Mouse (Mus musculus): ENCODE measurements around the gene Akr1c14. TPM values are rescaled to one million over a fixed set of nuclear protein-coding genes. Genes with fewer than 3 reads are reported as not detected.
"Not testable (repeated sequence)": the region's sequence is repeated elsewhere in the genome, so short reads cannot be mapped to it uniquely, and the experiment has no call there.

Akr1c14 gene
- polyA plus RNA-seq, 1 experiment from 2014 or later = 0.65 TPM

- Histone ChIP-seq H3K9me3 (ENCODE audit: control insufficient read depth, low read length) (no peaks in the 10 kb centered on the region), H3K27ac (ENCODE audit: low read depth, low read length) (no peak overlapping the region), H3K4me1 (ENCODE audit: control insufficient read depth, insufficient read depth, low read length) (no peaks in the 10 kb centered on the region), H3K27me3 (ENCODE audit: control insufficient read depth, insufficient read depth, low read length) (no peaks in the 10 kb centered on the region), H3K4me3 (ENCODE audit: low read depth, low read length) (no peak overlapping the region), H3K9ac (ENCODE audit: low read length) (no peak overlapping the region), H3K4me2 (ENCODE audit: low read depth) (no peak overlapping the region), H3K36me3 (ENCODE audit: control insufficient read depth, insufficient read depth, low read length) (no peaks in the 10 kb centered on the region)
- ATAC-seq (ENCODE audit: insufficient read depth, low FRiP score, low TSS enrichment) = no peak
- DNase-seq (ENCODE audit: low spot score) = no peak
These were observed 52.9 kb downstream of the Akr1c14 start for GRCm38 (mm10) chr13:4101691-4102090.

- no peaks in the 10 kb centered on the region for H3K9me3 ChIP-seq (ENCODE audit: control insufficient read depth, low read length)
- H3K4me3 ChIP-seq (ENCODE audit: low read depth, low read length) = no peak overlapping the region
- no peaks in the 10 kb centered on the region for H3K27me3 ChIP-seq (ENCODE audit: control insufficient read depth, insufficient read depth, low read length)
- H3K27ac ChIP-seq (ENCODE audit: low read depth, low read length) = no peak overlapping the region
- no peak overlapping the region for H3K9ac ChIP-seq (ENCODE audit: low read length)
- ATAC-seq (ENCODE audit: insufficient read depth, low FRiP score, low TSS enrichment) = no peak
- no peak overlapping the region for H3K4me2 ChIP-seq (ENCODE audit: low read depth)
- no peaks in the 10 kb centered on the region for H3K36me3 ChIP-seq (ENCODE audit: control insufficient read depth, insufficient read depth, low read length)
- H3K4me1 ChIP-seq (ENCODE audit: control insufficient read depth, insufficient read depth, low read length) = no peaks in the 10 kb centered on the region
- DNase-seq (ENCODE audit: low spot score) = no peak
These were observed 53.9 kb downstream of the Akr1c14 start for GRCm38 (mm10) chr13:4102721-4103120.

- Histone ChIP-seq H3K4me2 (ENCODE audit: low read depth) (no peak overlapping the region), H3K27ac (ENCODE audit: low read depth, low read length) (no peak overlapping the region), H3K9ac (ENCODE audit: low read length) (no peak overlapping the region), H3K9me3 (ENCODE audit: control insufficient read depth, low read length) (no peaks in the 10 kb centered on the region), H3K27me3 (ENCODE audit: control insufficient read depth, insufficient read depth, low read length) (no peaks in the 10 kb centered on the region), H3K36me3 (ENCODE audit: control insufficient read depth, insufficient read depth, low read length) (no peaks in the 10 kb centered on the region), H3K4me3 (ENCODE audit: low read depth, low read length) (no peak overlapping the region), H3K4me1 (ENCODE audit: control insufficient read depth, insufficient read depth, low read length) (no peaks in the 10 kb centered on the region)
- peak; percentile 86 for ATAC-seq (ENCODE audit: insufficient read depth, low FRiP score, low TSS enrichment)
- 28% methylated on average over 6 of the region's 6 CpGs for WGBS
- DNase-seq (ENCODE audit: low spot score) = peak; percentile 71
These were observed 61.7 kb downstream of the Akr1c14 start for GRCm38 (mm10) chr13:4110281-4111188.

- DNase-seq (ENCODE audit: low spot score) (no peak), ATAC-seq (ENCODE audit: insufficient read depth, low FRiP score, low TSS enrichment) (no peak)
- no peaks in the 10 kb centered on the region for H3K36me3 ChIP-seq (ENCODE audit: control insufficient read depth, insufficient read depth, low read length)
- no peaks in the 10 kb centered on the region for H3K27me3 ChIP-seq (ENCODE audit: control insufficient read depth, insufficient read depth, low read length)
- no peak overlapping the region for H3K4me2 ChIP-seq (ENCODE audit: low read depth)
- no peaks in the 10 kb centered on the region for H3K9me3 ChIP-seq (ENCODE audit: control insufficient read depth, low read length)
- H3K27ac ChIP-seq (ENCODE audit: low read depth, low read length) = no peak overlapping the region
- H3K4me1 ChIP-seq (ENCODE audit: control insufficient read depth, insufficient read depth, low read length) = no peaks in the 10 kb centered on the region
- H3K4me3 ChIP-seq (ENCODE audit: low read depth, low read length) = no peak overlapping the region
- 76% methylated on average over 2 of the region's 2 CpGs for WGBS
- no peak overlapping the region for H3K9ac ChIP-seq (ENCODE audit: low read length)
These were observed 70.5 kb downstream of the Akr1c14 start for GRCm38 (mm10) chr13:4119181-4119904.

- Histone ChIP-seq H3K4me1 (ENCODE audit: control insufficient read depth, insufficient read depth, low read length) (no peaks in the 10 kb centered on the region), H3K4me3 (ENCODE audit: low read depth, low read length) (no peak overlapping the region), H3K27me3 (ENCODE audit: control insufficient read depth, insufficient read depth, low read length) (no peaks in the 10 kb centered on the region), H3K9me3 (ENCODE audit: control insufficient read depth, low read length) (no peaks in the 10 kb centered on the region), H3K36me3 (ENCODE audit: control insufficient read depth, insufficient read depth, low read length) (no peaks in the 10 kb centered on the region), H3K27ac (ENCODE audit: low read depth, low read length) (no peak overlapping the region), H3K9ac (ENCODE audit: low read length) (no peak overlapping the region), H3K4me2 (ENCODE audit: low read depth) (no peak overlapping the region)
- no peak for DNase-seq (ENCODE audit: low spot score)
- WGBS = 85% methylated on average over 7 of the region's 7 CpGs
- ATAC-seq (ENCODE audit: insufficient read depth, low FRiP score, low TSS enrichment) = no peak
These were observed 74.3 kb downstream of the Akr1c14 start for GRCm38 (mm10) chr13:4123146-4123545.

- not testable (repeated sequence) for H3K4me3 ChIP-seq (ENCODE audit: low read depth, low read length); H3K4me1 ChIP-seq (ENCODE audit: control insufficient read depth, insufficient read depth, low read length); H3K36me3 ChIP-seq (ENCODE audit: control insufficient read depth, insufficient read depth, low read length); H3K4me2 ChIP-seq (ENCODE audit: low read depth); H3K27me3 ChIP-seq (ENCODE audit: control insufficient read depth, insufficient read depth, low read length); ATAC-seq (ENCODE audit: insufficient read depth, low FRiP score, low TSS enrichment); H3K9me3 ChIP-seq (ENCODE audit: control insufficient read depth, low read length); H3K9ac ChIP-seq (ENCODE audit: low read length); DNase-seq (ENCODE audit: low spot score); H3K27ac ChIP-seq (ENCODE audit: low read depth, low read length)
- WGBS = 94% methylated on average over 6 of the region's 6 CpGs
These were observed 75.7 kb downstream of the Akr1c14 start for GRCm38 (mm10) chr13:4124471-4124870.

- ATAC-seq (ENCODE audit: insufficient read depth, low FRiP score, low TSS enrichment); H3K27me3 ChIP-seq (ENCODE audit: control insufficient read depth, insufficient read depth, low read length); DNase-seq (ENCODE audit: low spot score); H3K36me3 ChIP-seq (ENCODE audit: control insufficient read depth, insufficient read depth, low read length); H3K27ac ChIP-seq (ENCODE audit: low read depth, low read length); H3K4me3 ChIP-seq (ENCODE audit: low read depth, low read length); H3K4me2 ChIP-seq (ENCODE audit: low read depth); H3K4me1 ChIP-seq (ENCODE audit: control insufficient read depth, insufficient read depth, low read length); H3K9me3 ChIP-seq (ENCODE audit: control insufficient read depth, low read length); H3K9ac ChIP-seq (ENCODE audit: low read length): not testable (repeated sequence)
- WGBS = 76% methylated on average over 1 of the region's 1 CpGs
These were observed 77.0 kb downstream of the Akr1c14 start for GRCm38 (mm10) chr13:4125846-4126245.

- Histone ChIP-seq H3K4me3 (ENCODE audit: low read depth, low read length) (no peak overlapping the region), H3K27me3 (ENCODE audit: control insufficient read depth, insufficient read depth, low read length) (no peaks in the 10 kb centered on the region), H3K4me1 (ENCODE audit: control insufficient read depth, insufficient read depth, low read length) (no peaks in the 10 kb centered on the region), H3K36me3 (ENCODE audit: control insufficient read depth, insufficient read depth, low read length) (no peaks in the 10 kb centered on the region), H3K4me2 (ENCODE audit: low read depth) (no peak overlapping the region), H3K9ac (ENCODE audit: low read length) (no peak overlapping the region), H3K27ac (ENCODE audit: low read depth, low read length) (no peak overlapping the region), H3K9me3 (ENCODE audit: control insufficient read depth, low read length) (no peaks in the 10 kb centered on the region)
- DNase-seq (ENCODE audit: low spot score) (peak; percentile 10), ATAC-seq (ENCODE audit: insufficient read depth, low FRiP score, low TSS enrichment) (peak; percentile 45; the same call in 1 of the 2 replicates)
- 47% methylated on average over 5 of the region's 5 CpGs for WGBS
These were observed 80.3 kb downstream of the Akr1c14 start for GRCm38 (mm10) chr13:4129100-4129499.

- Histone ChIP-seq H3K4me1 (ENCODE audit: control insufficient read depth, insufficient read depth, low read length) (no peaks in the 10 kb centered on the region), H3K27me3 (ENCODE audit: control insufficient read depth, insufficient read depth, low read length) (no peaks in the 10 kb centered on the region), H3K9ac (ENCODE audit: low read length) (no peak overlapping the region), H3K9me3 (ENCODE audit: control insufficient read depth, low read length) (no peaks in the 10 kb centered on the region), H3K4me2 (ENCODE audit: low read depth) (no peak overlapping the region), H3K36me3 (ENCODE audit: control insufficient read depth, insufficient read depth, low read length) (no peaks in the 10 kb centered on the region), H3K4me3 (ENCODE audit: low read depth, low read length) (no peak overlapping the region), H3K27ac (ENCODE audit: low read depth, low read length) (no peak overlapping the region)
- no peak for DNase-seq (ENCODE audit: low spot score)
- 76% methylated on average over 1 of the region's 1 CpGs for WGBS
- no peak for ATAC-seq (ENCODE audit: insufficient read depth, low FRiP score, low TSS enrichment)
These were observed 82.5 kb downstream of the Akr1c14 start for GRCm38 (mm10) chr13:4131317-4131716.

All from neural tube, embryonic 11.5 days (tissue).